Mouse (Mus musculus) heart, postnatal 0 days (tissue): Measurements from ENCODE around the gene Rnf38. TPM values are rescaled to one million over a fixed set of nuclear protein-coding genes. Genes with fewer than 3 reads are reported as not detected.

Experiments used
- ATAC-seq: fragments of 200-750 bp; cut with Nextera tagmentation; 2 replicates; pipeline ENCODE4 v1.8.0; 2017; ENCODE audit warnings: low read depth, moderate number of reproducible peaks, moderate library complexity; ENCODE audit not compliant: insufficient read depth
- DNase-seq: peaks from one replicate; pipeline ENCODE4 v3.0.0-alpha.2; 2016; ENCODE audit warnings: low spot score
- H3K27ac ChIP-seq: fragments of 300-500 bp; sonication (generic); 2 replicates; pipeline ENCODE4 v1.5.1; 2014; ENCODE audit warnings: low read depth, mild to moderate bottlenecking
- H3K27me3 ChIP-seq: fragments of 300-500 bp; sonication (generic); 2 replicates; pipeline ENCODE4 v1.6.1; 2014; ENCODE audit warnings: low read length, mixed read lengths; ENCODE audit not compliant: control insufficient read depth, insufficient read depth
- H3K36me3 ChIP-seq: fragments of 300-500 bp; sonication (generic); replicated peaks from 2 replicates; pipeline ENCODE4 v1.6.1; 2014; ENCODE audit warnings: low read length, mixed read lengths; ENCODE audit not compliant: control insufficient read depth, insufficient read depth
- H3K4me1 ChIP-seq: fragments of 300-500 bp; sonication (generic); 2 replicates; pipeline ENCODE4 v1.6.1; 2014; ENCODE audit warnings: antibody characterized with exemption; ENCODE audit not compliant: control insufficient read depth, insufficient read depth
- H3K4me2 ChIP-seq: fragments of 300-500 bp; sonication (generic); 2 replicates; pipeline ENCODE4 v1.6.1; 2014; ENCODE audit warnings: low read depth, mild to moderate bottlenecking, low read length, moderate library complexity
- H3K4me3 ChIP-seq: fragments of 300-500 bp; sonication (generic); 2 replicates; pipeline ENCODE4 v1.5.1; 2014; ENCODE audit warnings: low read depth, low read length
- H3K9ac ChIP-seq: fragments of 300-500 bp; sonication (generic); replicated peaks from 2 replicates; pipeline ENCODE4 v1.6.1; 2014; ENCODE audit warnings: low read depth, low read length, mixed read lengths
- H3K9me3 ChIP-seq: fragments of 300-500 bp; sonication (generic); replicated peaks from 2 replicates; pipeline ENCODE4 v1.6.1; 2016; ENCODE audit warnings: low read length; ENCODE audit not compliant: control insufficient read depth
- CTCF ChIP-seq: IDR thresholded peaks from 2 replicates; pipeline ENCODE4 v1.5.1; 2016; ENCODE audit warnings: antibody characterized with exemption, control low read depth, low read depth
- EP300 ChIP-seq: IDR thresholded peaks from 2 replicates; pipeline ENCODE4 v1.6.1; 2016; ENCODE audit warnings: antibody characterized with exemption, low read depth
- WGBS: fragments of 180-500 bp; shearing (Covaris S2); extraction: QIAGEN DNeasy Blood & Tissue Kit; methylation state at CpG from one replicate; pipeline ENCODE4 v1.1.7; 2014; 5-methylcytosine and 5-hydroxymethylcytosine counted together
- polyA plus RNA-seq: library from polyadenylated mRNA; unstranded; fragments of >200 nt; fragmentation: Nextera tagmentation; extraction: Ambion mirVana; gene quantifications from 2 replicates; pipeline ENCODE4 v1.2.1, GENCODE M21; 2015
- total RNA-seq: library from RNA; depleted of rRNA; stranded (reverse); fragments of >200 nt; gene quantifications from 2 replicates; pipeline ENCODE4 v1.2.3, GENCODE M21; 2014; ENCODE audit warnings: low replicate concordance

The Rnf38 gene
- total and polyA plus RNA-seq, 2 experiments from 2014 or later, result 7.3 to 41.1 TPM

DNA sequence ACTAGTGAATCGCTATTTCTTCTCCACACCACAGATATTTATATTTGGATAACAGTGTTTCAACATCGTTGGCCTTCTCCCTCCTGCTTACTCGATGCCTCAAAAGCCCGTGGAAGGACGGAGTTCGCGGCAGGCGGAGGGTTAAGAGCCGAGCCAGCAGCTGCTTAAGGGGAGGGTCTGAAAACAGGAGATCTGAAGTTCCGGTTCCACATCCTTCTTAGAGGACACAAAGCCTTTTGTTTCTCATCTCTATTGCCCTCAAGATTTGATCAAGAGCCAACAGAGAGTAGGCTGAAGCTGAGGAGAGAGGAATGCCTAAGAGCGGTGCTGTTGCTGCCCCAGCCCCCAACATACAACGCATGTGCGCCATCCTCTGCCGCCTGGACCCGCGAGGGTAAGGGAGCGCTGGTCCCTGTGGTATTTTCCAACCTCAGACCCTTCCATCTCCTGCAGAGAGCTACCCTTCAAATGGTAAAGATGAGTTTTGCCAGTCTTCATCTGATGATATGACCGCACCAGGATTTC is 127.2 kb downstream of the Rnf38 start:
- no peaks in the 10 kb centered on the region for H3K9me3 ChIP-seq
- H3K4me3 ChIP-seq, result peak overlapping the region; percentile 25
- no peak for TF ChIP-seq EP300
- TF ChIP-seq CTCF, result no peak
- ATAC-seq (peak; percentile 62), DNase-seq (peak; percentile 49)
- H3K27me3 ChIP-seq, result no peaks in the 10 kb centered on the region
- H3K9ac ChIP-seq, result no peak overlapping the region
- peaks cover 3% of the 10 kb centered on the region; the same call in 1 of the 2 replicates for H3K4me1 ChIP-seq
- peak overlapping the region; percentile 77 for H3K27ac ChIP-seq
- H3K4me2 ChIP-seq, result peak overlapping the region; percentile 42
- WGBS, result 20% methylated on average over 18 of the region's 18 CpGs
- H3K36me3 ChIP-seq, result no peaks in the 10 kb centered on the region

DNA sequence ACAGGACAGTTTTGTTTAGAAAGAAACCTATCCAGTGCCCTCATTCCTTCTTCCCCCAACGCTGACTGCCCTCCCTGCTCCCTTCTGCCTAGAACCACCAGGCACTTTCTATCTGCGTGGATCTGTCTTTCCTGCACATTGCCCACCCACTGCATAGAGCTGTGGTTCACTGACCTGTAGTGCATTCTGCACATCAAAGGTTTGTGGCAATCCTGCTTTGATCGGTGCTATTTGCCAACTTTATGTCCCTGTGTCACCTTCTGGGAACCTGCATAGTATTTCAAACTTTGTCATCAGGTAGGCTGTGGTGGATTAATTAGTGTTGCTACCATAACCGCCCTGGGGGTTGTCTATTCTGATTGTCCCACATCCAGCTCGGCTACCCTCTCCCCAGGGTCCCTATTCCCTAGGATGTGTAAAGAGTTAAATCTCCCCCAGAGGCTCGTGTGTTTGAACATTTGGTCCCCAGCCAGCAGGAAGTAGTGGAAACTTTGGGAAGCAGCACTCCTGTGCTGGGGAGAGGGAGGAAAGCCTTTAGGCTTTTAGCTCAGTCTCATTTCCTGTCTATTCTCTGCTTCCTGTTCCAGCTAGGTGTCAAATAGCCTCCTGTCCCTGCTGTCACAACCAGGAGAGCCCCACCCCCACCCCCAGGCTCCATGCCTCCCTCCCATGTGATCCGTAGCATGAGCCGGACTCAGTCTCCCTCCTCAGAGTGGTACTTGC is 129.2 kb downstream of the Rnf38 start:
- Histone ChIP-seq H3K27me3 (no peaks in the 10 kb centered on the region), H3K36me3 (no peaks in the 10 kb centered on the region), H3K9me3 (no peaks in the 10 kb centered on the region), H3K9ac (no peak overlapping the region), H3K4me1 (peaks cover 3% of the 10 kb centered on the region; the same call in 1 of the 2 replicates), H3K4me3 (no peak overlapping the region), H3K4me2 (peak overlapping the region; percentile 5; the same call in 1 of the 2 replicates), H3K27ac (no peak overlapping the region)
- DNase-seq (peak; percentile 51), ATAC-seq (peak; percentile 20; the same call in 1 of the 2 replicates)
- 44% methylated on average over 8 of the region's 8 CpGs for WGBS
- TF ChIP-seq EP300 (0 out of 2 replicates have a peak, but pooled peaks have one; percentile 50), CTCF (no peak)

DNA sequence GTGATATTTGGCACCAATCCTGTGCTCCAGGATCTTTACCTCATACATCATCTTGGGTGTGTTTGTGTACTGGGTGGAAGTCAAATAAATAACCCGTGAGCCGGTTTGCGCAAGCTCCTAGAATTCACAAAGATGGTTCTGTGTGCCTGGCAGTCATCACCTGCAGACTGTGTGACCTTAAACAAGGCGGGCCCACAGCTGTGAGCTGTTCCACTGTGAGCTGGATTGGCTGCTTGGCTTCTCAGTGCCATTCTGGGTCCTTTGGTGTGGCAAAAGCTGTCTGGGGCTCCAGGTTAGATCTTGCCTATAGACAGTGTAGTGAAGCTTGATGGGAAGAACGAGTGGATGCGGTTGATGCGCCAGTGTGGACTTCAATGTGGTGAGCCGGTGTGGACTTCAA is 130.0 kb downstream of the Rnf38 start:
- no peak for DNase-seq
- 83% methylated on average over 8 of the region's 8 CpGs for whole genome bisulfite sequencing

DNA sequence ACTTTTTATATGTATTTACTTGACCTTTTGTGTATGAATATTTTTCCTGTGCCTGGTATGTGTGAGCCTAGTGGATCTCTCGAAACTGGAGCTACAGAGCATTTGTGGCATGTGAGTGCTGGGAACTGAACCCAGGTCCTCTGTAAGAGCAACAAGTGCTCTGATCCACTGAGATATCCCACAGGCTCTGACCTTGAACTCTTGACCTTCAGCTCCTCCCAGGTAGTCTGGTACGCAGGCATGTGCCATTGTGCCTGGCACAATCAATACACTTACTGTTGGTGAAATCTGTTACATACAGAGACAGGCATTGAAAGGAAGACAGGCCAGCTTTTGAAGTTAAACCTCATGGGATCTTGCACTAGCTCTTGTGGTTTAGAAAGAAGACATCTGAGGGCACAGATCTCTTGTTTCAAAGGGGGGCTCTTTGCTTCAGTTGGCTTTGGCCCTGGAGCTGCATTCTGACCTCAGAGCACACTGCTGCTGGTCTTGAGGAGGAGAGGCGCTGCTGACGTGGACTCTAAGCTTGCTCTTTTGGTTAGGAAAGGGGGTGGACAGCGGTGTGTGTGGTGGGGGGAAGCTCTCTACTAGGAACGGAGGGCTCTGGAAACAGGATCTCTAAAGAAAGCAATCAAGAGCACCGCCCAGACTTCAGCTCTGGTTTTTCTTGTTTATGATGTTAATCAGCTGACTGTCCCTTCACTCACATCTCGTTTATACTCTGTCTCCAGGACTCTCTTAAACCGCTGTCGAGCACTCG is 135.8 kb downstream of the Rnf38 start:
- Histone ChIP-seq H3K4me1 (no peaks in the 10 kb centered on the region), H3K9me3 (no peaks in the 10 kb centered on the region), H3K27ac (no peak overlapping the region), H3K36me3 (no peaks in the 10 kb centered on the region), H3K27me3 (no peaks in the 10 kb centered on the region), H3K4me3 (no peak overlapping the region), H3K9ac (no peak overlapping the region), H3K4me2 (no peak overlapping the region)
- ATAC-seq (no peak), DNase-seq (no peak)
- WGBS, result 41% methylated on average over 11 of the region's 11 CpGs
- TF ChIP-seq CTCF (no peak), EP300 (no peak)

More for the DNA sequence above, 130.0 kb downstream of the Rnf38 start:
- no peak for ATAC-seq
- Histone ChIP-seq H3K9ac (no peak overlapping the region), H3K9me3 (no peaks in the 10 kb centered on the region), H3K4me3 (no peak overlapping the region), H3K27ac (no peak overlapping the region), H3K36me3 (no peaks in the 10 kb centered on the region), H3K4me1 (peaks cover 3% of the 10 kb centered on the region; the same call in 1 of the 2 replicates), H3K4me2 (no peak overlapping the region), H3K27me3 (no peaks in the 10 kb centered on the region)
- TF ChIP-seq CTCF, result no peak
- no peak for TF ChIP-seq EP300

DNA sequence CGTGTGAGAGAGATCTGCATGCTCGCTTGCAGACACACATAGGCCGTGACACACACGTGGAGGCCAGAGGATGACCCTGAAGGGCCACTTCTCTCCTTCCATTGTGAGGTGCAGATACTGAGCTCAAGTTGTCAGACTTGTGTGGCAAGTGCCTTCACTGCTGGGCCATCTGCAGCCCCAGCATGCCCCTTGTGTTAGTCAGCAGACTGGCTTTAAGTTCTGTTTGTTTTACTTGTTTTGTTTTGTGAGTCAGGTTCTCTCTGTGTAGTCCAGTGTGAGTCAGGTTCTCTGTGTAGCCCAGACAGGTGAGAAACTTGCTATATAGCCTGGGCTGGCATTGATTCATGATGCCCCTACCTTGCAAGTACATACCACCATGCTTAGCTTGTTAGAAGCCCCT is 139.1 kb downstream of the Rnf38 start:
- 90% methylated on average over 4 of the region's 4 CpGs for WGBS
- DNase-seq (no peak), ATAC-seq (no peak)
- no peak overlapping the region for H3K9ac ChIP-seq
- H3K27ac ChIP-seq, result no peak overlapping the region
- no peaks in the 10 kb centered on the region for H3K36me3 ChIP-seq
- no peak for TF ChIP-seq EP300
- no peak for TF ChIP-seq CTCF
- no peaks in the 10 kb centered on the region for H3K4me1 ChIP-seq
- no peaks in the 10 kb centered on the region for H3K27me3 ChIP-seq
- no peak overlapping the region for H3K4me3 ChIP-seq
- H3K9me3 ChIP-seq, result no peaks in the 10 kb centered on the region
- no peak overlapping the region for H3K4me2 ChIP-seq
